Mouse (Mus musculus): ENCODE measurements at regions not wholly inside any gene's neighbourhood (a gene's known extent, or its start where the extent isn't known, plus 50 kb on each side); places are given as distances from the start of the nearest gene placed in this dataset.

- DNase-seq (ENCODE audit: low spot score in 2 of 2): no peak
- intact Hi-C loops (cut with DNase I): no loop called here
These were observed 199.1 kb upstream of the Prkd1 start for GRCm38 (mm10) chr12:50847976-50848375.

- intact Hi-C loops (cut with DNase I): no loop called here
- peak; percentile 5 to 6 for DNase-seq (ENCODE audit: low spot score in 2 of 2)
These were observed 193.8 kb upstream of the Prkd1 start for GRCm38 (mm10) chr12:50842744-50843143.

- no peak for DNase-seq (ENCODE audit: low spot score in 2 of 2)
These were observed 190.5 kb upstream of the Prkd1 start for GRCm38 (mm10) chr12:50839391-50839790.

GRCm38 (mm10) chr12:50808731-50809281, 159.9 kb upstream of the Prkd1 start:
- intact Hi-C loops (cut with DNase I): no loop called here

More at GRCm38 (mm10) chr12:50839391-50839790, 190.5 kb upstream of the Prkd1 start:
- intact Hi-C loops (cut with DNase I): no loop called here

GRCm38 (mm10) chr12:50804391-50804790, 155.5 kb upstream of the Prkd1 start:
- DNase-seq (ENCODE audit: low spot score in 2 of 2): peak in 1 of 2 experiments; percentile 69
- intact Hi-C loops (cut with DNase I): no loop called here

More at GRCm38 (mm10) chr12:50808731-50809281, 159.9 kb upstream of the Prkd1 start:
- no peak for DNase-seq (ENCODE audit: low spot score in 2 of 2)

- intact Hi-C loops (cut with DNase I): no loop called here
- DNase-seq (ENCODE audit: low spot score in 2 of 2): peak in 1 of 2 experiments; percentile 58
These were observed 116.5 kb upstream of the Prkd1 start for GRCm38 (mm10) chr12:50765156-50765940.

- intact Hi-C loops (cut with DNase I): no loop called here
- DNase-seq (ENCODE audit: low spot score in 2 of 2): peak; percentile 16 to 86
These were observed 115.6 kb upstream of the Prkd1 start for GRCm38 (mm10) chr12:50764457-50764856.

- intact Hi-C loops (cut with DNase I): no loop called here
- DNase-seq (ENCODE audit: low spot score in 2 of 2): peak; percentile 9 to 31
These were observed 85.2 kb upstream of the Prkd1 start for GRCm38 (mm10) chr12:50734135-50734534.

- intact Hi-C loops (cut with DNase I): no loop called here
These were observed 63.7 kb upstream of the Prkd1 start for GRCm38 (mm10) chr12:50712615-50713014.

GRCm38 (mm10) chr12:50709000-50709788, 60.3 kb upstream of the Prkd1 start:
- intact Hi-C loops (cut with DNase I): loop anchor here (10.0 kb wide), 1 partner anchor 476 kb away; no protein-coding TSS in a partner anchor
- no peak for DNase-seq (ENCODE audit: low spot score in 2 of 2)

More at GRCm38 (mm10) chr12:50712615-50713014, 63.7 kb upstream of the Prkd1 start:
- no peak for DNase-seq (ENCODE audit: low spot score in 2 of 2)

- DNase-seq (ENCODE audit: low spot score in 2 of 2): peak in 1 of 2 experiments; percentile 33
- intact Hi-C loops (cut with DNase I): loop anchor here (5.0 kb wide), 2 partner anchors 243 to 1327 kb away; no protein-coding TSS in a partner anchor
These were observed 49.9 kb upstream of the Prkd1 start for GRCm38 (mm10) chr12:50698613-50699442.

Measured in left cerebral cortex, postnatal 25 days (tissue).